Mouse (Mus musculus): ENCODE results near the gene Casr. TPM values are rescaled to one million over a fixed set of nuclear protein-coding genes. Genes with fewer than 3 reads are reported as not detected.

The Casr gene
- not detected for total RNA-seq (2023)

DNA sequence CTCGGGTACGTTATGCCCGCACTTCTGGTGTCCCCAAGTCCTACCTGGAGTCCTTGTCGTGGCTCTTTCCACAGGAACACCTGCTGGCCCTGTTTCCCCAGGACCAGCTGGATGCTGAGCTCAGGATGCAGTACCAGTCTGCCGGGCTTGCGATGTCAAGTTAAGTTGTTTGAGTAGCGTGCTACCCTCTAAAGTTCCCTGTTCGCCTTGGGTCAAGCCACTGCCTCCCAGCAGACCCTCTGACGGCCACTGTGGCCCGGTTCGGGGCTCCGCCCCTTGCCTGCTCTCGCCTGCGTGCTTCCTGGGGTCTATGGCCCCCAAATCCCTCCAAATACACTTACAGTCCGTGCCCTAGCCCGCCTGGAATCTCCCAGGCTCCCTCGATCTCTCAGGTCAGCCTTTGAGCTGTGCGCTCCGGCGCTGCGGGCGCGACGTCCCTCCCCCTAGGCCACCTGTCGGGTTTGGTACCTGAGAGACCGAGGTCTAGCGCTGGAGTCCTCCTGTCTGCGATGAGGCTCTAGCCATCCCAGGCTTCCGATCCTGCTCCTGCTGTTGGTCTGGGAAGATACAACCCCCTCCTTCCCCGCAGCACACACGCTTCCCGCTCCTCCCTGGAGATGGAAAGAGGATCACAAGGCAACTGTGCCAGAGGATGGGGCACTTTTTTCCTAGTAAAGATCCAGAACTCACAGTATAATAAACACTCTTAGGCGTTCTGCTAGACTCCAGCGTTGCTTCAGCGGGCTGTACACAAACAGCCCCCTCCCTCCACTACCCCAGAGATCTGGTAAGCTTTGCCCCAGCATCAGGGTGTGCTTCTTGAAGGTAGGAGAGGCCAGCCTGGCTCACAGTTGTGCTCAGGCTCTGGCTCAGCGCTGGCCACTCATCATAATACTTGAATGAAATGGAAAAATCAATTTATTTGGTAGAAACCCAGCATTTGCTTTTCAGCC, at the start of gene Casr:
TSS of gene Casr (minus strand) at position 756 of the 953 bp plus-strand sequence.

GRCm38 (mm10) chr16:36455342-36455802, 106.6 kb downstream of the Casr start, which contains the start of gene Stfa3:
Gene Stfa3 (minus strand): TSS chr16:36455392.

Other genes starting within 250 kb of the Casr start
- not detected for gene BC117090, start 227.8 kb downstream of the Casr start, total RNA-seq (2023)
- gene BC100530, start 194.4 kb downstream of the Casr start, total RNA-seq (2023): 1 to 10 TPM; 2.5 to 3.7 TPM
- 1 to 10 TPM in 1 of 2 experiments, not detected in 1; 1.5 TPM for gene Stfa2, start 153.7 kb downstream of the Casr start, total RNA-seq (2023)
- gene Stfa3, start 106.7 kb downstream of the Casr start, total RNA-seq (2023): 1 to 10 TPM; 1.4 to 2.2 TPM
- gene Cd86, start 103.9 kb upstream of the Casr start, total RNA-seq (2023): 10 to 100 TPM; 20.4 to 25.5 TPM
- gene Ildr1, start 131.8 kb upstream of the Casr start, total RNA-seq (2023): under 1 TPM; 0.40 to 0.44 TPM
- gene Slc15a2, start 222.8 kb upstream of the Casr start, total RNA-seq (2023): 1 to 10 TPM; 4.2 to 6.1 TPM